Mouse (Mus musculus) CH12.LX (cell line): ENCODE measurements around the gene Ago4. TPM values are rescaled to one million over a fixed set of nuclear protein-coding genes. Genes with fewer than 3 reads are reported as not detected.

Experiments
- DNase-seq: peaks from one replicate; pipeline ENCODE4 v3.0.0-alpha.2; 2013; ENCODE audit errors: extremely low read depth
- H3K27ac ChIP-seq: 2 replicates; pipeline ENCODE4 v1.5.1; 2012; ENCODE audit warnings: low read depth, mild to moderate bottlenecking, control low read depth, moderate library complexity; ENCODE audit not compliant: insufficient read depth
- H3K27me3 ChIP-seq: replicated peaks from 2 replicates; pipeline ENCODE3; 2012; ENCODE audit warnings: inconsistent platforms
- H3K36me3 ChIP-seq, 2 experiments: replicated peaks in 1 of 2; 2 replicates each; pipeline versions ENCODE3 to v1.6.1; 2012; ENCODE audit warnings: inconsistent platforms in 1 of 2, low read length in 1 of 2, mild to moderate bottlenecking in 1 of 2, mixed read lengths in 1 of 2, moderate library complexity in 1 of 2; ENCODE audit not compliant: control insufficient read depth in 1 of 2, insufficient read depth in 1 of 2
- H3K4me1 ChIP-seq, 2 experiments: 2 replicates each; pipeline ENCODE4 v1.6.1; 2012; ENCODE audit warnings: inconsistent platforms in 1 of 2, moderate library complexity in 1 of 2; ENCODE audit not compliant: insufficient read depth in 2 of 2, control insufficient read depth in 1 of 2
- H3K4me2 ChIP-seq: 2 replicates; pipeline ENCODE4 v1.6.1; 2012; ENCODE audit warnings: low read depth, mild to moderate bottlenecking, control low read depth; ENCODE audit not compliant: poor library complexity, insufficient read depth, severe bottlenecking
- H3K4me3 ChIP-seq, 3 experiments: fragments of 150-350 bp in 1 of 3; sonication (generic) in 1 of 3; replicated peaks in 1 of 3; 2 replicates each; pipeline versions ENCODE3 to v1.5.1; 2011 to 2012; ENCODE audit warnings: low read depth in 2 of 3, low read length in 2 of 3, mild to moderate bottlenecking in 2 of 3, moderate library complexity in 2 of 3, control low read depth in 1 of 3, improper control_type of control experiment in 1 of 3, inconsistent platforms in 1 of 3, mixed read lengths in 1 of 3; ENCODE audit not compliant: poor library complexity in 1 of 3
- H3K79me2 ChIP-seq: replicated peaks from 2 replicates; pipeline ENCODE4 v1.6.1; 2012; ENCODE audit warnings: mild to moderate bottlenecking, moderate library complexity; ENCODE audit not compliant: control insufficient read depth, poor library complexity, insufficient read depth, severe bottlenecking; ENCODE audit errors: extremely low read depth
- H3K9ac ChIP-seq: 2 replicates; pipeline ENCODE4 v1.6.1; 2012; ENCODE audit warnings: low read depth, mild to moderate bottlenecking, control low read depth, moderate library complexity; ENCODE audit not compliant: insufficient read depth
- H3K9me3 ChIP-seq: replicated peaks from 2 replicates; pipeline ENCODE3; 2012; ENCODE audit warnings: low read length, inconsistent platforms, mixed read lengths
- CHD2 ChIP-seq: IDR thresholded peaks from 2 replicates; pipeline ENCODE4 v1.6.1; 2011; ENCODE audit warnings: low read length, improper control_type of control experiment
- CTCF ChIP-seq, 2 experiments: IDR thresholded peaks in 1 of 2; conservative IDR thresholded peaks in 1 of 2; 2 replicates each; pipeline ENCODE4 v1.5.1; 2011 to 2012; ENCODE audit warnings: low read depth in 2 of 2, low read length in 2 of 2, improper control_type of control experiment in 1 of 2, inconsistent platforms in 1 of 2, mild to moderate bottlenecking in 1 of 2, moderate library complexity in 1 of 2
- ELF1 ChIP-seq: IDR thresholded peaks from 2 replicates; pipeline ENCODE4 v1.6.1; 2014; ENCODE audit warnings: low read depth, mild to moderate bottlenecking, inconsistent platforms, low read length, improper control_type of control experiment
- HCFC1 ChIP-seq: IDR thresholded peaks from 2 replicates; pipeline ENCODE4 v1.6.1; 2012; ENCODE audit warnings: low read depth, mild to moderate bottlenecking, inconsistent platforms, low read length, improper control_type of control experiment
- JUN ChIP-seq: IDR thresholded peaks from 2 replicates; pipeline ENCODE4 v1.6.1; 2011; ENCODE audit warnings: low read depth, mild to moderate bottlenecking, low read length, improper control_type of control experiment, moderate library complexity; ENCODE audit not compliant: insufficient read depth
- MAFK ChIP-seq: IDR thresholded peaks from 2 replicates; pipeline ENCODE4 v1.6.1; 2011; ENCODE audit warnings: low read length, improper control_type of control experiment; ENCODE audit not compliant: insufficient replicate concordance
- MAZ ChIP-seq: IDR thresholded peaks from 2 replicates; pipeline ENCODE4 v1.6.1; 2012; ENCODE audit warnings: low read depth, mild to moderate bottlenecking, inconsistent platforms, low read length, improper control_type of control experiment, moderate library complexity
- MXI1 ChIP-seq: IDR thresholded peaks from 2 replicates; pipeline ENCODE4 v1.6.1; 2011; ENCODE audit warnings: mild to moderate bottlenecking, low read depth, low read length, improper control_type of control experiment
- MYC ChIP-seq: IDR thresholded peaks from 2 replicates; pipeline ENCODE4 v1.6.1; 2011; ENCODE audit warnings: low read depth, mild to moderate bottlenecking, improper control_type of control experiment, low read length
- POLR2AphosphoS2 ChIP-seq: IDR thresholded peaks from 2 replicates; pipeline ENCODE4 v1.6.1; 2011; ENCODE audit warnings: low read depth, low read length, improper control_type of control experiment
- SIN3A ChIP-seq: IDR thresholded peaks from 2 replicates; pipeline ENCODE4 v1.6.1; 2012; ENCODE audit warnings: low read length, improper control_type of control experiment, inconsistent platforms
- TBP ChIP-seq: conservative IDR thresholded peaks from 2 replicates; pipeline ENCODE4 v1.6.1; 2011; ENCODE audit warnings: low read depth, low read length, improper control_type of control experiment
- TCF12 ChIP-seq: IDR thresholded peaks from 2 replicates; pipeline ENCODE4 v1.6.1; 2014; ENCODE audit warnings: low read depth, mild to moderate bottlenecking, inconsistent platforms, low read length, improper control_type of control experiment
- UBTF ChIP-seq: IDR thresholded peaks from 2 replicates; pipeline ENCODE4 v1.6.1; 2012; ENCODE audit warnings: low read depth, mild to moderate bottlenecking, inconsistent platforms, low read length, improper control_type of control experiment, moderate library complexity
- USF1 ChIP-seq: IDR thresholded peaks from 2 replicates; pipeline ENCODE4 v1.6.1; 2014; ENCODE audit warnings: low read depth, mild to moderate bottlenecking, inconsistent platforms, low read length, improper control_type of control experiment
- ZKSCAN1 ChIP-seq: IDR thresholded peaks from 2 replicates; pipeline ENCODE4 v1.6.1; 2012; ENCODE audit warnings: low read depth, inconsistent platforms, low read length, improper control_type of control experiment, borderline replicate concordance
- ZNF384 ChIP-seq: IDR thresholded peaks from 2 replicates; pipeline ENCODE4 v1.6.1; 2012; ENCODE audit warnings: low read depth, low read length, improper control_type of control experiment, inconsistent platforms
- dilution Hi-C: fragments of 300-500 bp; cut with MboI; formaldehyde crosslinking; loops from 2 replicates; pipeline ENCODE4 v1.14.3; 2020; ENCODE audit warnings: low sequenced_read_pairs; ENCODE audit not compliant: extremely low pct_unique_long_range_greater_than_20kb, extremely low pct_ligation_motif_present
- in situ Hi-C: fragments of 300-500 bp; cut with MboI; formaldehyde crosslinking; loops from 3 replicates; pipeline ENCODE4 v1.14.3; 2019; ENCODE audit warnings: low sequenced_read_pairs, low pct_ligation_motif_present, low pct_unique_long_range_greater_than_20kb, mixed read lengths
- polyA plus RNA-seq: library from polyadenylated mRNA; unstranded; fragments of >175 nt; gene quantifications from 2 replicates; pipeline ENCODE4 v1.2.1, GENCODE M21; 2012; ENCODE audit warnings: low read depth; ENCODE audit not compliant: insufficient read length
- total RNA-seq, 2 experiments: library from RNA; depleted of rRNA; stranded (reverse); fragments of 300-350 nt in 1 of 2; fragments of >200 nt in 1 of 2; gene quantifications; 2 replicates each; pipeline ENCODE4 v1.2.3; 2012 to 2014

Gene Ago4
- total and polyA plus RNA-seq, 3 experiments: 1.2 to 2.6 (median 1.3) TPM

GRCm38 (mm10) chr4:126511013-126511412 is 22.3 kb downstream of the Ago4 start:
- H3K4me3 ChIP-seq: no peak overlapping the region
- no peak overlapping the region for H3K4me2 ChIP-seq
- H3K27me3 ChIP-seq: no peaks in the 10 kb centered on the region
- no peak overlapping the region for H3K27ac ChIP-seq
- H3K4me1 ChIP-seq: peaks cover 0 to 3% of the 10 kb centered on the region in 2 experiments; a peak in 1 of 4 replicates
- no peaks in the 10 kb centered on the region for H3K9me3 ChIP-seq
- dilution Hi-C loops (no loop called here), in situ Hi-C loops (no loop called here)
- no peak for DNase-seq
- no peak for TF ChIP-seq CHD2
- TF ChIP-seq MAFK: no peak
- no peaks in the 10 kb centered on the region for H3K79me2 ChIP-seq
- H3K9ac ChIP-seq: no peak overlapping the region
- H3K36me3 ChIP-seq: peaks cover 0 to 24% of the 10 kb centered on the region in 2 experiments

DNA sequence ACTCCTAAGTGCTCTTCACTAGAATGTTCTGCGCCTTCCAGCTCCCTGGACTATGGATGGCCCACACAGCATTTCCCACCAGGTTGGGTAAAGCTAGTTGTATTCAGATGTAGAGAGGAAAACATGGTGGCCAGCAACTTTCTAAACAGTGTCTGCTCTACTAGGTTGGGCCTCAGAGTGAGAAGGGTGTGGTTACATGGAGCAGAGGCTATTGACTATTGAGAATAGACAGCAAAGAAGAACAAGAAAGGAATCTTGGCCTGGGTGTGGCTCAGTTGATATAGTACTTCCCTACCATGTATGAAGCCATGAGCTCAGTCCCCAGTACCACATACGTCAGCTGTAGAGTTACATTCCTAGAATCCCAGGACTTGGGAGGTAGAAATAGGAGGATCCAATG is 24.2 kb downstream of the Ago4 start:
- TF ChIP-seq MAFK: no peak
- TF ChIP-seq ZNF384: no peak
- no peak for TF ChIP-seq USF1
- TF ChIP-seq CTCF (conservative IDR thresholded peaks at IDR 0.05 in 1 of 2, IDR thresholded peaks at IDR 0.05 in 1 of 2; ENCODE audit: low read depth in 2 of 2, low read length in 2 of 2): no peak
- no peak for TF ChIP-seq ELF1
- TF ChIP-seq TCF12: no peak
- TF ChIP-seq HCFC1: no peak
- no peak for TF ChIP-seq UBTF
- TF ChIP-seq POLR2AphosphoS2: no peak
- no peak for TF ChIP-seq MAZ
- no peak for TF ChIP-seq JUN
- no peak for TF ChIP-seq TBP
- no peak for TF ChIP-seq ZKSCAN1
- no peak for TF ChIP-seq MYC
- no peak for TF ChIP-seq SIN3A
- TF ChIP-seq MXI1: no peak
- no peak overlapping the region for H3K4me2 ChIP-seq
- no peak overlapping the region for H3K27ac ChIP-seq
- no peak for DNase-seq
- H3K4me1 ChIP-seq: peaks cover 0 to 3% of the 10 kb centered on the region in 2 experiments; a peak in 1 of 4 replicates
- H3K9me3 ChIP-seq: no peaks in the 10 kb centered on the region
- H3K79me2 ChIP-seq: no peaks in the 10 kb centered on the region
- no peaks in the 10 kb centered on the region for H3K27me3 ChIP-seq
- dilution Hi-C loops (no loop called here), in situ Hi-C loops (no loop called here)
- H3K4me3 ChIP-seq: no peak overlapping the region
- H3K36me3 ChIP-seq: peaks cover 0 to 22% of the 10 kb centered on the region in 2 experiments
- no peak overlapping the region for H3K9ac ChIP-seq
